Mouse (Mus musculus) neural tube, embryonic 11.5 days (tissue): Measurements from ENCODE around the gene Mtg2. TPM values are rescaled to one million over a fixed set of nuclear protein-coding genes. Genes with fewer than 3 reads are reported as not detected.

Experiments
- ATAC-seq: fragments of 200-750 bp; cut with Nextera tagmentation; 2 replicates; pipeline ENCODE4 v1.8.0; 2017; ENCODE audit warnings: moderate number of reproducible peaks, mild to moderate bottlenecking, moderate TSS enrichment, moderate library complexity; ENCODE audit not compliant: insufficient read depth, low FRiP score, low TSS enrichment
- DNase-seq: peaks from one replicate; pipeline ENCODE4 v3.0.0-alpha.2; 2015; ENCODE audit warnings: low spot score
- H3K27ac ChIP-seq: fragments of 300-500 bp; sonication (generic); 2 replicates; pipeline ENCODE4 v1.5.1; 2014; ENCODE audit warnings: low read depth, mild to moderate bottlenecking, low read length
- H3K27me3 ChIP-seq: fragments of 300-500 bp; sonication (generic); 2 replicates; pipeline ENCODE4 v1.6.1; 2014; ENCODE audit warnings: mild to moderate bottlenecking, low read length, mixed read lengths; ENCODE audit not compliant: control insufficient read depth, insufficient read depth
- H3K36me3 ChIP-seq: fragments of 300-500 bp; sonication (generic); 2 replicates; pipeline ENCODE4 v1.6.1; 2014; ENCODE audit warnings: mild to moderate bottlenecking, low read length, moderate library complexity, mixed read lengths; ENCODE audit not compliant: control insufficient read depth, insufficient read depth
- H3K4me1 ChIP-seq: fragments of 300-500 bp; sonication (generic); 2 replicates; pipeline ENCODE4 v1.6.1; 2014; ENCODE audit warnings: low read length, mixed read lengths; ENCODE audit not compliant: control insufficient read depth, insufficient read depth
- H3K4me2 ChIP-seq: fragments of 300-500 bp; sonication (generic); 2 replicates; pipeline ENCODE4 v1.6.1; 2014; ENCODE audit warnings: low read depth, mild to moderate bottlenecking, moderate library complexity
- H3K4me3 ChIP-seq: fragments of 300-500 bp; sonication (generic); 2 replicates; pipeline ENCODE4 v1.5.1; 2014; ENCODE audit warnings: low read depth, low read length
- H3K9ac ChIP-seq: fragments of 300-500 bp; sonication (generic); 2 replicates; pipeline ENCODE4 v1.6.1; 2014; ENCODE audit warnings: mild to moderate bottlenecking, low read length
- H3K9me3 ChIP-seq: fragments of 300-500 bp; sonication (generic); 2 replicates; pipeline ENCODE4 v1.6.1; 2016; ENCODE audit warnings: low read length; ENCODE audit not compliant: control insufficient read depth
- WGBS: fragments of 180-500 bp; shearing (Covaris S2); extraction: QIAGEN DNeasy Blood & Tissue Kit; methylation state at CpG from one replicate; pipeline ENCODE4 v1.1.7; 2014; 5-methylcytosine and 5-hydroxymethylcytosine counted together
- polyA plus RNA-seq: library from polyadenylated mRNA; unstranded; fragments of >200 nt; fragmentation: Nextera tagmentation; extraction: Ambion mirVana; gene quantifications from 2 replicates; pipeline ENCODE4 v1.2.1, GENCODE M21; 2014

Mtg2 gene
- polyA plus RNA-seq, 1 experiment from 2014 or later = 26.5 TPM

GRCm38 (mm10) chr2:180047580-180047979, 22.8 kb upstream of the Mtg2 start:
- DNase-seq = no peak
- peaks cover 13% of the 10 kb centered on the region for H3K4me1 ChIP-seq
- no peak for ATAC-seq
- 85% methylated on average over 3 of the region's 3 CpGs for WGBS
- no peak overlapping the region for H3K27ac ChIP-seq
- no peaks in the 10 kb centered on the region for H3K27me3 ChIP-seq
- H3K9ac ChIP-seq = no peak overlapping the region
- H3K4me3 ChIP-seq = no peak overlapping the region
- no peaks in the 10 kb centered on the region for H3K9me3 ChIP-seq
- H3K36me3 ChIP-seq = peaks cover 4% of the 10 kb centered on the region; the same call in 1 of the 2 replicates
- H3K4me2 ChIP-seq = no peak overlapping the region

GRCm38 (mm10) chr2:180047980-180048635, 22.3 kb upstream of the Mtg2 start:
- Histone ChIP-seq H3K9me3 (no peaks in the 10 kb centered on the region), H3K27me3 (no peaks in the 10 kb centered on the region), H3K27ac (no peak overlapping the region), H3K9ac (no peak overlapping the region), H3K4me2 (no peak overlapping the region), H3K4me3 (no peak overlapping the region), H3K4me1 (peaks cover 13% of the 10 kb centered on the region), H3K36me3 (peaks cover 4% of the 10 kb centered on the region; the same call in 1 of the 2 replicates)
- DNase-seq (no peak), ATAC-seq (no peak)
- WGBS = 94% methylated on average over 18 of the region's 18 CpGs

- 25% methylated on average over 5 of the region's 5 CpGs for WGBS
- ATAC-seq (peak; percentile 57; the same call in 1 of the 2 replicates), DNase-seq (peak; percentile 82)
- Histone ChIP-seq H3K27ac (no peak overlapping the region), H3K9me3 (no peaks in the 10 kb centered on the region), H3K9ac (no peak overlapping the region), H3K4me3 (no peak overlapping the region), H3K4me2 (no peak overlapping the region), H3K36me3 (peaks cover 12% of the 10 kb centered on the region; the same call in 1 of the 2 replicates), H3K27me3 (no peaks in the 10 kb centered on the region), H3K4me1 (no peaks in the 10 kb centered on the region)
Observed at GRCm38 (mm10) chr2:180050986-180051385, 19.4 kb upstream of the Mtg2 start.

GRCm38 (mm10) chr2:180051986-180052733, 18.2 kb upstream of the Mtg2 start:
- whole genome bisulfite sequencing = 90% methylated on average over 14 of the region's 14 CpGs
- Histone ChIP-seq H3K27ac (no peak overlapping the region), H3K36me3 (peaks cover 18% of the 10 kb centered on the region), H3K4me3 (no peak overlapping the region), H3K4me2 (no peak overlapping the region), H3K4me1 (no peaks in the 10 kb centered on the region), H3K9ac (no peak overlapping the region), H3K27me3 (no peaks in the 10 kb centered on the region), H3K9me3 (no peaks in the 10 kb centered on the region)
- peak; percentile 30 for DNase-seq
- ATAC-seq = no peak

GRCm38 (mm10) chr2:180053001-180053400, 17.4 kb upstream of the Mtg2 start:
- no peaks in the 10 kb centered on the region for H3K9me3 ChIP-seq
- no peaks in the 10 kb centered on the region for H3K4me1 ChIP-seq
- peaks cover 20% of the 10 kb centered on the region for H3K36me3 ChIP-seq
- ATAC-seq (no peak), DNase-seq (no peak)
- no peak overlapping the region for H3K4me3 ChIP-seq
- no peak overlapping the region for H3K4me2 ChIP-seq
- no peak overlapping the region for H3K9ac ChIP-seq
- 98% methylated on average over 9 of the region's 9 CpGs for WGBS
- H3K27ac ChIP-seq = no peak overlapping the region
- no peaks in the 10 kb centered on the region for H3K27me3 ChIP-seq

GRCm38 (mm10) chr2:180063338-180064131, 6.9 kb upstream of the Mtg2 start:
- H3K4me3 ChIP-seq = no peak overlapping the region
- ATAC-seq = no peak
- WGBS = 93% methylated on average over 11 of the region's 11 CpGs
- H3K4me1 ChIP-seq = no peaks in the 10 kb centered on the region
- no peak overlapping the region for H3K9ac ChIP-seq
- DNase-seq = no peak
- no peaks in the 10 kb centered on the region for H3K27me3 ChIP-seq
- no peak overlapping the region for H3K4me2 ChIP-seq
- no peak overlapping the region for H3K27ac ChIP-seq
- peaks cover 25% of the 10 kb centered on the region for H3K36me3 ChIP-seq
- H3K9me3 ChIP-seq = no peaks in the 10 kb centered on the region

GRCm38 (mm10) chr2:180069770-180070480, 463 bp upstream of the Mtg2 start:
- peak; percentile 74; the same call in 1 of the 2 replicates for ATAC-seq
- H3K27ac ChIP-seq = no peak overlapping the region

GRCm38 (mm10) chr2:180071671-180072070, 1.3 kb downstream of the Mtg2 start:
- no peak overlapping the region for H3K9ac ChIP-seq
- ATAC-seq (no peak), DNase-seq (no peak)
- H3K27me3 ChIP-seq = no peaks in the 10 kb centered on the region
- no peak overlapping the region for H3K4me3 ChIP-seq
- H3K36me3 ChIP-seq = no peaks in the 10 kb centered on the region
- peaks cover 9% of the 10 kb centered on the region; the same call in 1 of the 2 replicates for H3K4me1 ChIP-seq
- no peak overlapping the region for H3K27ac ChIP-seq
- 89% methylated on average over 2 of the region's 2 CpGs for WGBS
- no peaks in the 10 kb centered on the region for H3K9me3 ChIP-seq
- no peak overlapping the region for H3K4me2 ChIP-seq

More at GRCm38 (mm10) chr2:180069770-180070480, 463 bp upstream of the Mtg2 start:
- no peaks in the 10 kb centered on the region for H3K36me3 ChIP-seq
- WGBS = 38% methylated on average over 20 of the region's 20 CpGs
- peak overlapping the region; percentile 79 for H3K9ac ChIP-seq
- DNase-seq = no peak
- no peaks in the 10 kb centered on the region for H3K9me3 ChIP-seq
- H3K4me3 ChIP-seq = peak overlapping the region; percentile 73
- no peaks in the 10 kb centered on the region for H3K27me3 ChIP-seq
- H3K4me1 ChIP-seq = peaks cover 9% of the 10 kb centered on the region; the same call in 1 of the 2 replicates
- H3K4me2 ChIP-seq = peak overlapping the region; percentile 90
